Mouse (Mus musculus) midbrain, embryonic 16.5 days (tissue): Measurements from ENCODE around the gene Jmjd6. TPM values are rescaled to one million over a fixed set of nuclear protein-coding genes. Genes with fewer than 3 reads are reported as not detected.
"Not testable (repeated sequence)": the region's sequence is repeated elsewhere in the genome, so short reads cannot be mapped to it uniquely, and the experiment has no call there.

ENCODE experiments used
- ATAC-seq: fragments of 200-750 bp; cut with Nextera tagmentation; 2 replicates; pipeline ENCODE4 v1.8.0; 2017; ENCODE audit warnings: moderate TSS enrichment
- H3K27ac ChIP-seq: fragments of 300-500 bp; sonication (generic); 2 replicates; pipeline ENCODE4 v1.5.1; 2014; ENCODE audit warnings: mild to moderate bottlenecking, low read length, mixed read lengths
- H3K27me3 ChIP-seq: fragments of 300-500 bp; sonication (generic); 2 replicates; pipeline ENCODE4 v1.6.1; 2014; ENCODE audit warnings: low read depth, low read length, mixed read lengths; ENCODE audit not compliant: control insufficient read depth, insufficient read depth
- H3K36me3 ChIP-seq: fragments of 300-500 bp; sonication (generic); 2 replicates; pipeline ENCODE4 v1.6.1; 2014; ENCODE audit warnings: mild to moderate bottlenecking, low read length, moderate library complexity, mixed read lengths; ENCODE audit not compliant: control insufficient read depth, insufficient read depth
- H3K4me1 ChIP-seq: fragments of 300-500 bp; sonication (generic); 2 replicates; pipeline ENCODE4 v1.6.1; 2014; ENCODE audit warnings: mild to moderate bottlenecking, low read length, mixed read lengths; ENCODE audit not compliant: control insufficient read depth, insufficient read depth
- H3K4me2 ChIP-seq: fragments of 300-500 bp; sonication (generic); 2 replicates; pipeline ENCODE4 v1.6.1; 2014; ENCODE audit warnings: mild to moderate bottlenecking, low read length, mixed read lengths
- H3K4me3 ChIP-seq: fragments of 300-500 bp; sonication (generic); 2 replicates; pipeline ENCODE4 v1.5.1; 2014; ENCODE audit warnings: low read depth, mild to moderate bottlenecking, low read length, moderate library complexity, mixed read lengths
- H3K9ac ChIP-seq: fragments of 300-500 bp; sonication (generic); 2 replicates; pipeline ENCODE4 v1.6.1; 2014; ENCODE audit warnings: low read depth, low read length, mixed read lengths
- H3K9me3 ChIP-seq: fragments of 300-500 bp; sonication (generic); replicated peaks from 2 replicates; pipeline ENCODE4 v1.6.1; 2014; ENCODE audit warnings: mild to moderate bottlenecking, low read length, mixed read lengths; ENCODE audit not compliant: control insufficient read depth, poor library complexity, severe bottlenecking
- WGBS: fragments of 180-500 bp; shearing (Covaris S2); extraction: QIAGEN DNeasy Blood & Tissue Kit; methylation state at CpG from one replicate; pipeline ENCODE4 v1.1.7; 2014; 5-methylcytosine and 5-hydroxymethylcytosine counted together
- polyA plus RNA-seq: library from polyadenylated mRNA; unstranded; fragments of >200 nt; fragmentation: Nextera tagmentation; extraction: Ambion mirVana; gene quantifications from 2 replicates; pipeline ENCODE4 v1.2.1, GENCODE M21; 2015

The Jmjd6 gene
- polyA plus RNA-seq, 1 experiment from 2014 or later = 66.3 TPM

GRCm38 (mm10) chr11:116836283-116836682 is 7.0 kb downstream of the Jmjd6 start:
- Histone ChIP-seq H3K4me1 (peaks cover 22% of the 10 kb centered on the region), H3K4me3 (no peak overlapping the region), H3K27me3 (no peaks in the 10 kb centered on the region), H3K9ac (no peak overlapping the region), H3K4me2 (no peak overlapping the region), H3K9me3 (no peaks in the 10 kb centered on the region), H3K36me3 (peaks cover 27% of the 10 kb centered on the region), H3K27ac (no peak overlapping the region)
- no peak for ATAC-seq
- WGBS = 95% methylated on average over 4 of the region's 4 CpGs

DNA sequence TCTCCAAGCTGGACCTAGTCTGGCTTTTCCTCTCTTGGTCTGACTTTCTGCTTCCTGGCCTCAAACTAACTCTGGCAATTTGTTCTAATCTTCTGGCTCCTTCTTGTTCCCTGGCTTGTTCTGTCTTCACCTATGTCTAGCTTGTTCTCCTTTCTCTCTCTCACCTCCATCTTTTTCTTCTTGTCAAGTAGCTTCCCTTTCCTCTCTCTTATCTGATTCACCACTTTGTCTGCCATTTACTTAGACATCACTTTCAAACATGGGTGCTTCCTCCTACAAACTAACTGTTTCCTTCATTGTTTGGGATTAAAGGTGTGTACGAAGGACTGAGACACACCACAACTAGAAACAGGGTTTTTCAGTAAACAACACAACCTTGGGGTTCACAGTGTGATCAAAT is 8.3 kb downstream of the Jmjd6 start:
- H3K9ac ChIP-seq = no peak overlapping the region
- H3K9me3 ChIP-seq = no peaks in the 10 kb centered on the region
- no peak overlapping the region for H3K27ac ChIP-seq
- peaks cover 20% of the 10 kb centered on the region for H3K36me3 ChIP-seq
- H3K4me1 ChIP-seq = peaks cover 9% of the 10 kb centered on the region
- no peak for ATAC-seq
- no peak overlapping the region for H3K4me3 ChIP-seq
- WGBS = 97% methylated on average over 1 of the region's 1 CpGs
- no peaks in the 10 kb centered on the region for H3K27me3 ChIP-seq
- no peak overlapping the region for H3K4me2 ChIP-seq

GRCm38 (mm10) chr11:116832172-116832685 is 11.0 kb downstream of the Jmjd6 start:
- H3K36me3 ChIP-seq = peaks cover 15% of the 10 kb centered on the region
- peaks cover 9% of the 10 kb centered on the region; the same call in 1 of the 2 replicates for H3K4me1 ChIP-seq
- no peak overlapping the region for H3K4me3 ChIP-seq

GRCm38 (mm10) chr11:116827534-116828165 is 15.6 kb downstream of the Jmjd6 start, which contains the start of gene Mxra7:
Gene Mxra7, minus strand, starts transcription at chr11:116828046.
- WGBS = under 1% methylated on average over 67 of the region's 71 CpGs
- peak within 1 kb of the TSS; percentile 61 for H3K4me3 ChIP-seq
- no peaks in the 10 kb centered on the region for H3K36me3 ChIP-seq
- H3K9me3 ChIP-seq = no peaks in the 10 kb centered on the region
- peak within 1 kb of the TSS; percentile 83 for H3K9ac ChIP-seq
- peak; percentile 51; the same call in 1 of the 2 replicates for ATAC-seq
- H3K4me2 ChIP-seq = peak within 1 kb of the TSS; percentile 85
- H3K4me1 ChIP-seq = peaks cover 25% of the 10 kb centered on the region
- no peaks in the 10 kb centered on the region for H3K27me3 ChIP-seq
- H3K27ac ChIP-seq = peak within 1 kb of the TSS; percentile 63; the same call in 1 of the 2 replicates

More at GRCm38 (mm10) chr11:116832172-116832685, 11.0 kb downstream of the Jmjd6 start:
- H3K27me3 ChIP-seq = no peaks in the 10 kb centered on the region
- H3K27ac ChIP-seq = no peak overlapping the region
- no peak overlapping the region for H3K4me2 ChIP-seq
- H3K9me3 ChIP-seq = no peaks in the 10 kb centered on the region
- 18% methylated on average over 4 of the region's 4 CpGs for WGBS
- ATAC-seq = no peak
- no peak overlapping the region for H3K9ac ChIP-seq

DNA sequence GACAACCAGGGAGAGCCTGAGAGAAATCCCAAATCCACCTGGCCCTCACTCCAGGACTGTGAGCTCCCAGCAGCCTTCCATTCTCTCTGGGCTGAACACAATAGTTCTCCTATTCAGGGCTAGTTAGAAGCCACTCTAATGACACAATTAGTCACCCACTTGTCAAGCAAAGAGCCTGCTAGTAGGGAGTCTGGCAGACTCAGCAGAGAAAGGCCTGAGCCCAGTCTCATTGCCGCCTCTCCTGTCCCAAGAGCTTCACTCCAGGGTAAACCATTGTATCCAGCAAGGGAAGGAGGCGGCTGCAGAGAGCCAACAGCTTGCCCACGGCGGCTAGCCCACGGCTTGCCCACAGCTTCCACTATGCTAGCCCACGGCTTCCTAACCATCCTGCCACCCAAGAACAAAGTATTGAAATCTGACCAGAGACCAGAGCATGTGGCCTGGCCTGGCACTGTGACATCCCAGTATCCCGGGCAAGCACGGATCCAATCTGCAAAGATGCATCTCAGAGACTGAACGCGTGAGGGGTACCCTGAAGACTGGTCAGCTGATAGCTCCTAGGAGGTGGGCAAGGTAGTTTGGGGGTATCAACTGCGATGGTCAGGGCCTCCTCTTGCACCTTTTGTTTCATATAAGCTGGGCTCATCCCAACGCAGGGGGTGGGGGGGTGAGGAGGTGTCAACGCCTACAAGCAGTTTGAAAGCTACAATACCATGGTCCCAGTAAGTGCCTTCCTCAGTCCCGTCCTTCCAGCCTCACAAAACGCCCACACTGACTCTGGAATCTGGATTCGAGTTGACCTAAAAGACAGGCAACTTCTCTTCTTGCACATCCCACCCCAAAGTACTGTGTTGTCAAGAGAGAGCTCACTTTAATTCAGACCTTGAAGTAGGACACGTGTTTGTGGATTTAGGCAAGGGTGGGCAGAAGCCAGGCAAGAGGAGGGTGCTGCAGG is 16.4 kb downstream of the Jmjd6 start:
- 12% methylated on average over 17 of the region's 17 CpGs for WGBS
- H3K27ac ChIP-seq = peak overlapping the region; percentile 63; the same call in 1 of the 2 replicates
- H3K4me1 ChIP-seq = peaks cover 22% of the 10 kb centered on the region
- H3K4me2 ChIP-seq = peak overlapping the region; percentile 85
- H3K9ac ChIP-seq = peak overlapping the region; percentile 83
- no peaks in the 10 kb centered on the region for H3K36me3 ChIP-seq
- no peak for ATAC-seq
- no peaks in the 10 kb centered on the region for H3K9me3 ChIP-seq
- peak overlapping the region; percentile 61 for H3K4me3 ChIP-seq
- H3K27me3 ChIP-seq = no peaks in the 10 kb centered on the region

DNA sequence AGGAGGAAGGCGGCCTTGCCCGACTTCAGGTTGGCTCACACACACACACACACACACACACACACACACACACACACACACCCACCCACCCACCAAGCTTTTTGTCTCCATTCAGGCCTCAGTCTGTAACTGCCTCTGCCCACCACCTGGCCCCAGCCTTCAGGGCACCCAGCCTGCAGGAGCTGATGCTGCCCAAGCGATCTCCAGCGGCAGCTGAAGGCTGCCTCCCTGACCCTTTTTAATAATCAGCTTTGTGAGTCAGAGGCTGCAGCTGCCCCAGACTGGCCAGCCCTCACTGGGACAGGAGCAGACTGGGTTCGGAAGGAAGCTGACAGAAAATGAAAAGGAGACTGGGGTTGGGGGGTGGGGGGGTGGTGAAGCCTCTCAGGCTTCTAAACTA is 18.0 kb downstream of the Jmjd6 start:
- peaks cover 22% of the 10 kb centered on the region for H3K4me1 ChIP-seq
- no peak overlapping the region for H3K27ac ChIP-seq
- ATAC-seq = no peak
- no peaks in the 10 kb centered on the region for H3K27me3 ChIP-seq
- H3K4me2 ChIP-seq = peak overlapping the region; percentile 26; the same call in 1 of the 2 replicates
- 27% methylated on average over 5 of the region's 5 CpGs for WGBS
- no peaks in the 10 kb centered on the region for H3K9me3 ChIP-seq
- H3K36me3 ChIP-seq = no peaks in the 10 kb centered on the region
- H3K9ac ChIP-seq = peak overlapping the region; percentile 40; the same call in 1 of the 2 replicates
- no peak overlapping the region for H3K4me3 ChIP-seq

DNA sequence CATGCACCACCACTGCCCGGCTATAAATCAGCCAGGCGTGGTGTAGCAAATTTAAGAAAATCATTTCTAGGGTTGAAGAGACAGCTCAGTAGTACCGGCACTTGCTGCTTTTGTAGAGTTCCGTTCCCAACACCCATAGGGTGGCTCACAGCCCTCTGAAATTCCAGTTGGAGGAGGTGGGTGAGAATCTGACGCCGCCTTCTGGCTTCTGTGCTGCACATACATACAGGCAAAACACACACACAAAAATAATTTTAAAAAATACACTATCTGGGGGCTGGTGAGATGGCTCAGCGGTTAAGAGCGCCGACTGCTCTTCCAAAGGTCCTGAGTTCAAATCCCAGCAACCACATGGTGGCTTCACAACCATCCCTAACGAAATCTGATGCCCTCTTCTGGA is 19.4 kb downstream of the Jmjd6 start:
- not testable (repeated sequence) for H3K9ac ChIP-seq, H3K9me3 ChIP-seq, H3K27ac ChIP-seq, H3K27me3 ChIP-seq, H3K36me3 ChIP-seq, ATAC-seq, H3K4me3 ChIP-seq, H3K4me2 ChIP-seq
- WGBS = 96% methylated on average over 10 of the region's 10 CpGs
- peaks cover 22% of the 10 kb centered on the region for H3K4me1 ChIP-seq

GRCm38 (mm10) chr11:116823255-116823654 is 20.0 kb downstream of the Jmjd6 start:
- Histone ChIP-seq H3K27me3 (no peaks in the 10 kb centered on the region), H3K4me3 (no peak overlapping the region), H3K9ac (no peak overlapping the region), H3K4me1 (peaks cover 21% of the 10 kb centered on the region), H3K36me3 (no peaks in the 10 kb centered on the region), H3K27ac (no peak overlapping the region), H3K4me2 (no peak overlapping the region), H3K9me3 (no peaks in the 10 kb centered on the region)
- WGBS = 97% methylated on average over 2 of the region's 2 CpGs
- no peak for ATAC-seq
